Mouse (Mus musculus) cortical plate, adult 2 months (tissue): ENCODE results near the gene Slc23a2.

Experiments
- CTCF ChIP-seq: fragments of 200-500 bp; IDR thresholded peaks from 2 replicates; pipeline ENCODE4 v1.5.1; 2011; ENCODE audit warnings: mild to moderate bottlenecking, control low read depth, low read length; ENCODE audit not compliant: insufficient read depth; ENCODE audit errors: extremely low read depth
- POLR2A ChIP-seq: fragments of 200-500 bp; IDR thresholded peaks from 2 replicates; pipeline ENCODE4 v1.6.1; 2011; ENCODE audit warnings: mild to moderate bottlenecking, low read length, control low read depth; ENCODE audit not compliant: insufficient read depth; ENCODE audit errors: extremely low read depth

DNA sequence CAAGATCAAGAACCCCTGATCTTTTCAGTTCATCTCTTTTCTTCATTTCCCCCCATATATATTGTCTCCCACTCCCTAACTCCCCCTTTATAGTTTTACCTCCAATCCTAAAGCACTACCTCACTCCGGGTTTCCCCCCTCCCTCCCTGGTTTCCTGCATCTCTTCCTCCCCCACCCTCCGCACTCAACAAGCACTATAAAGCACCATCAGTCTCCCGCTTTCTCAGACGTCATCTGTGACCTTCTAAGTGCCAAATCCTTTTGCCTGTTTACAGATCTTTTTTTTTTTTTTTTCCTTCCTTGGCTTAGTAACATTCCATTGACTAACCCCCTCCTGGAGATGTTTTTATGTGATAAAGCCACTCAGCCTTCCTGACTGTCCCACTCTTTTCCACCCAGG, 1.6 kb upstream of the Slc23a2 start:
- TF ChIP-seq POLR2A, result no peak
- no peak for TF ChIP-seq CTCF
